Comparison of ENCODE assay signal across 8 mouse cellular contexts in the genomic region with DNA sequence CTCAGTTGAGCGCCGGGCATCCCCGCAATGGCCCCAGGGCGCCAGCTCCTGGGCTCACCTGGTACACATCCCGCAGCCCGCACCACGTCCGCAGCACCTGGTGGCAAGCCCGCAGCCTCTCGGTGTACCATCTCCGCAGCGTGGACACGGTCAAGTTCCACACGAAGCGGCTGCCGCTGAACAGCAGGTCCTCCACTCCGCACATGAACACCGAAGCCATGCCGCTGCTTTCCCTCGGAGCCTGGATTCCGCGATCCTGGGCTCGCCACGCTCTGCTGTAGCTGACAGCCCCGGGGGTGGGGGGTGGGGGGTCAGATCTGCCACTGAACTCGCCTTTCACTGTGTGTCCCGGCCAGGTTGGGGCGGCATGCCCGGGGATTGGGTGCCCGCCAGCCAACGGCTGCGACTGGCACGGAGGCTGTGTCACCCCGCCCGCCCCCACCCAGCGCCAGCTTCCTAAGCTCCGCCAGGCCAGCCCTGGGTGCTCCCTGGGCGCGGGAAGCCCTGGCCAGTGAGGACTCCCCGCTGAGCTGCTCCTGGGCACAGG.
DNase-seq lines count a peak whose midpoint lies in the region; ATAC-seq lines count a peak whose summit lies in the region.

No protein-coding gene starts in this region.

- WGBS in embryonic facial prominence, embryonic 11.5 days, result under 1% methylated on average over 35 of the region's 40 CpGs
- WGBS in limb, embryonic 11.5 days, result under 1% methylated on average over 37 of the region's 40 CpGs
- whole genome bisulfite sequencing in midbrain, embryonic 13.5 days, result under 1% methylated on average over 40 of the region's 40 CpGs
- under 1% methylated on average over 40 of the region's 40 CpGs for WGBS in stomach, embryonic 14.5 days

- no peak overlapping the region for H3K27ac ChIP-seq in embryonic facial prominence, embryonic 11.5 days (replicated peaks; ENCODE audit: low read depth, low read length)
- H3K27ac ChIP-seq in limb, embryonic 11.5 days (replicated peaks; ENCODE audit: low read depth, low read length), result no peak overlapping the region
- H3K27ac ChIP-seq in midbrain, embryonic 13.5 days, result no peak overlapping the region
- H3K27ac ChIP-seq in stomach, embryonic 14.5 days (ENCODE audit: low read length), result no peak overlapping the region

- peaks cover 3% of the 10 kb centered on the region for H3K4me1 ChIP-seq in embryonic facial prominence, embryonic 11.5 days (ENCODE audit: control insufficient read depth, insufficient read depth, low read length)
- peaks cover 11% of the 10 kb centered on the region; the same call in 1 of the 2 replicates for H3K4me1 ChIP-seq in limb, embryonic 11.5 days (ENCODE audit: control insufficient read depth, insufficient read depth, low read length)
- peaks cover 28% of the 10 kb centered on the region for H3K4me1 ChIP-seq in midbrain, embryonic 13.5 days (replicated peaks)
- H3K4me1 ChIP-seq in stomach, embryonic 14.5 days (ENCODE audit: control insufficient read depth, insufficient read depth, low read length), result peaks cover 9% of the 10 kb centered on the region

- H3K4me2 ChIP-seq in embryonic facial prominence, embryonic 11.5 days (ENCODE audit: low read depth, low read length), result peak overlapping the region; percentile 95
- H3K4me2 ChIP-seq in limb, embryonic 11.5 days (ENCODE audit: low read depth, severe bottlenecking), result peak overlapping the region; percentile 98
- peak overlapping the region; percentile 96 for H3K4me2 ChIP-seq in midbrain, embryonic 13.5 days (replicated peaks)
- H3K4me2 ChIP-seq in stomach, embryonic 14.5 days (replicated peaks; ENCODE audit: low read depth, low read length), result peak overlapping the region; percentile 96

- ATAC-seq in embryonic facial prominence, embryonic 11.5 days (replicated peaks; ENCODE audit: insufficient number of reproducible peaks, low FRiP score, low TSS enrichment, low read depth), result 0 out of 2 replicates have a peak, but pooled peaks have one; percentile 39
- no peak for ATAC-seq in limb, embryonic 11.5 days (ENCODE audit: insufficient number of reproducible peaks, low FRiP score, low TSS enrichment, low read depth)
- ATAC-seq in midbrain, embryonic 13.5 days, result peak; percentile 80
- no peak; the same call in 1 of the 2 replicates for ATAC-seq in stomach, embryonic 14.5 days (ENCODE audit: insufficient number of reproducible peaks, insufficient read depth, low FRiP score, low read depth)

- H3K9me3 ChIP-seq in embryonic facial prominence, embryonic 11.5 days (replicated peaks; ENCODE audit: control insufficient read depth, low read length), result no peaks in the 10 kb centered on the region
- no peaks in the 10 kb centered on the region for H3K9me3 ChIP-seq in limb, embryonic 11.5 days (ENCODE audit: control insufficient read depth, low read length)
- H3K9me3 ChIP-seq in midbrain, embryonic 13.5 days, result no peaks in the 10 kb centered on the region
- H3K9me3 ChIP-seq in stomach, embryonic 14.5 days (ENCODE audit: control insufficient read depth, low read depth, low read length), result no peaks in the 10 kb centered on the region

- DNase-seq in spleen, adult 18-20 months, result peak; percentile 20 to 22
- DNase-seq in spleen, postnatal 10 days (ENCODE audit: low spot score in 2 of 2), result no peak
- peak; percentile 45 for DNase-seq in embryonic facial prominence, embryonic 11.5 days (ENCODE audit: low spot score)
- DNase-seq in heart, adult 9 months (ENCODE audit: low spot score in 2 of 2), result peak; percentile 64 to 72
- peak; percentile 87 to 89 for DNase-seq in kidney, adult 8-10 months
- peak; percentile 61 for DNase-seq in limb, embryonic 11.5 days (ENCODE audit: low spot score)

- peak overlapping the region; percentile 43 for H3K4me3 ChIP-seq in embryonic facial prominence, embryonic 11.5 days (ENCODE audit: low read depth, low read length)
- peak overlapping the region; percentile 45 for H3K4me3 ChIP-seq in limb, embryonic 11.5 days (ENCODE audit: low read depth, low read length)
- peak overlapping the region; percentile 50 for H3K4me3 ChIP-seq in midbrain, embryonic 13.5 days (replicated peaks)
- H3K4me3 ChIP-seq in stomach, embryonic 14.5 days (ENCODE audit: low read depth, low read length), result peak overlapping the region; percentile 37

- H3K9ac ChIP-seq in embryonic facial prominence, embryonic 11.5 days (replicated peaks; ENCODE audit: low read length), result peak overlapping the region; percentile 53
- H3K9ac ChIP-seq in limb, embryonic 11.5 days (ENCODE audit: low read length), result peak overlapping the region; percentile 45
- peak overlapping the region; percentile 67 for H3K9ac ChIP-seq in midbrain, embryonic 13.5 days (replicated peaks)
- H3K9ac ChIP-seq in stomach, embryonic 14.5 days (replicated peaks; ENCODE audit: low read depth, low read length), result 0 out of 2 replicates have a peak overlapping the region, but pooled peaks have one; percentile 15

- H3K27me3 ChIP-seq in embryonic facial prominence, embryonic 11.5 days (ENCODE audit: control insufficient read depth, insufficient read depth, low read length), result no peaks in the 10 kb centered on the region; the same call in 1 of the 2 replicates
- H3K27me3 ChIP-seq in limb, embryonic 11.5 days (ENCODE audit: control insufficient read depth, insufficient read depth, low read length), result peaks cover 16% of the 10 kb centered on the region
- peaks cover 18% of the 10 kb centered on the region for H3K27me3 ChIP-seq in midbrain, embryonic 13.5 days
- no peaks in the 10 kb centered on the region for H3K27me3 ChIP-seq in stomach, embryonic 14.5 days (ENCODE audit: control insufficient read depth, insufficient read depth, low read length)

- no peaks in the 10 kb centered on the region for H3K36me3 ChIP-seq in embryonic facial prominence, embryonic 11.5 days (replicated peaks; ENCODE audit: control insufficient read depth, insufficient read depth, low read depth, low read length)
- no peaks in the 10 kb centered on the region for H3K36me3 ChIP-seq in limb, embryonic 11.5 days (ENCODE audit: control insufficient read depth, insufficient read depth, low read length)
- no peaks in the 10 kb centered on the region for H3K36me3 ChIP-seq in midbrain, embryonic 13.5 days
- no peaks in the 10 kb centered on the region for H3K36me3 ChIP-seq in stomach, embryonic 14.5 days (ENCODE audit: control insufficient read depth, insufficient read depth, low read length)

Comparison
In these comparisons a context has a peak if more than half of its experiments do, and no peak if none do; other contexts are left out.
1. DNase-seq: peak in spleen, adult 18-20 months (2 of 2), embryonic facial prominence, embryonic 11.5 days (single experiment), heart, adult 9 months (2 of 2), kidney, adult 8-10 months (2 of 2) and limb, embryonic 11.5 days (single experiment); none in spleen, postnatal 10 days (0 of 2).
2. ATAC-seq: peak in embryonic facial prominence, embryonic 11.5 days (single experiment) and midbrain, embryonic 13.5 days (single experiment); none in limb, embryonic 11.5 days (single experiment) and stomach, embryonic 14.5 days (single experiment).
3. H3K9ac ChIP-seq: peak in every context shown above with its lines; median percentile 67 in midbrain, embryonic 13.5 days; 53 in embryonic facial prominence, embryonic 11.5 days; 45 in limb, embryonic 11.5 days; 15 in stomach, embryonic 14.5 days.
4. Peak in every context shown above with its lines, with median percentiles within 50 percentile points of each other: H3K4me2 ChIP-seq and H3K4me3 ChIP-seq.